Mouse (Mus musculus) right cerebral cortex, postnatal 14 days (tissue): ENCODE results near the gene Zmynd11.

Experiments
- DNase-seq: peaks from one replicate; pipeline ENCODE4 v3.0.0; 2022

Gene Zmynd11

GRCm38 (mm10) chr13:9712971-9713370 lies 52.2 kb downstream of the Zmynd11 start:
- DNase-seq: no peak

DNA sequence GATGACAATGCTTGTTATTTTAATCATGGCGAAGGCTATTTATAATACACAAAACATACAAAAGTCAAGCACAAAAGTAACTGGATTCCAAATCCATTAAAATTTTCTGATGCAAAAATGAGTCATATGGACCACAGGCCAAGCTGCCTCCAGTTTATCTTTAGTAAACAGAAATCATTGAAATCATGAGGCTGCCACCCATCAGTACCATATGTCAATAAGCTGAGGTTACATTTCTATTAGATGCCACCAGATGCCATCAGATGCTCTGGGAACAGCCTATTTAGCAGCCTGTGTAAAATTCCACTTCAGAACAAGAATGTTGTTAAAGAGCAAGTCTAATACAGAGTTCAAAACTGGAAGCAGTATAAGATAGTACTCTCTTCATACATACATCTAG lies 52.7 kb downstream of the Zmynd11 start:
- no peak for DNase-seq

DNA sequence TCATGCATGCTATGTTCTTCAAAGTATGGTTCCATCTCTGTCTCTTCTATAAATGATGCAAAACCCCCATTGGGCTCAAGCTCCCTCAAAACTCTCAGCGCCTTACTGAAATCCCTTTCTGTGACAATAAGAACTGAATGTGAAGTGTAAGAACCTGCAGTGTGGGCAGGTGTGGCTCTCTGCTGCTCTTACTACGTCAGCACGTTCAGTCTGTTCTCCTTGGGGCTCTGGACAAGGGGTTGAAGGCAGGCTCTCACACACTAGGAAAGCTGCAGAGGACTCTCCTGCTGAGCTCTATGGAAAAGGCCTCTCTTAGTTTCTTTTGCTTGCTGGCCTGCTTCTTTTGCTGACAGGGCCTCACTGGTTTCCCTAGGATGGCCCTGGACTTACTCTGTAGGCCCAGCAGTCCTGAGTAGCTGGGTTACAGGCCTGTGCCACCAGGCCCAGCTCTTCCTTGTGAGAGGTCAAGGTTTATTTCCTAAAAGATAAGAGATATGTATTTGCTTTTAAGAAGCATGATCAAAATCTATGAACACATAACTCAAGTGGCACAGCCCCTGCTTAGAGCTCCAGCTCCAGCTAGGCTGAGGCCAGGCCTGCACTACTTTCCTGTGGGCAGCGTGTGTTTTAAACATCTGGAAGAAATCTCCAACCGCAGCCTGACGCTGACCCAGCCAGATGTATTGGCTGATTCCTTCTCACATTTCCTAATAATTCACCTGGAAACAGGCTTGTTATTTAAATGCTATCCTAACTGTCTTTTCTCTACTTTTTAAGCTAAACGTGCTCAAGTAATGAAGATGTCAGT lies 56.5 kb downstream of the Zmynd11 start:
- no peak for DNase-seq

GRCm38 (mm10) chr13:9706720-9707119 lies 58.4 kb downstream of the Zmynd11 start:
- DNase-seq: no peak

DNA sequence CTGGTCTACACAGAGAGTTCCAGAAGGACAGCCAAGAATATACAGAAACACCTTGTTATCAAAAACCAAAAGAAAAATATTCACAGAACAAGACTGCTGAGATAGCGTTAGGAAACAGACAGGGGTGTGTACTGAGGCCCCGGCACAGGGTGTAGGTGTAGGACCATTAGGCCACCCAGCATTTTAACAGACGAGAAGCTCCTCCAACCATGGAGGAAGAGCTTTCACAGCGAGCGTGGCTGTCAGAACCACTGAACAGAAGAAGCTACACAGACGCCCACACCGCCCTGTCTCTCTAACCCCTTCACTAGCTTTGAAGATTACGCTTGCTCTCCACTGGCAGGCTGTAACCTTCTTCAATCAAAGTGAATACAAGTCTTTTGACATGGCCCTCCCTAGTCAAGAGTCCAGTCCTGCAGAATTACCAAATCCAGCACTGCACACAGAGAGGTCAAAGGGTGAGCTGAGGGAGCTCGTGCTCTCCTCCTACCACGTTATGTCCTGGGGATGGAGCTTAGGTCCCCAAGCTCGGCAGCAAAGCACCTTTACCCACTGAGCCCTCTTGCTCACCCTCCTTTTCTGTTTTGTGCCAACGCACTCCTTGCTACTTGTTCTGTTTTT lies 62.4 kb downstream of the Zmynd11 start:
- no peak for DNase-seq

- no peak for DNase-seq
Observed at GRCm38 (mm10) chr13:9697340-9697739, 67.8 kb downstream of the Zmynd11 start.

DNA sequence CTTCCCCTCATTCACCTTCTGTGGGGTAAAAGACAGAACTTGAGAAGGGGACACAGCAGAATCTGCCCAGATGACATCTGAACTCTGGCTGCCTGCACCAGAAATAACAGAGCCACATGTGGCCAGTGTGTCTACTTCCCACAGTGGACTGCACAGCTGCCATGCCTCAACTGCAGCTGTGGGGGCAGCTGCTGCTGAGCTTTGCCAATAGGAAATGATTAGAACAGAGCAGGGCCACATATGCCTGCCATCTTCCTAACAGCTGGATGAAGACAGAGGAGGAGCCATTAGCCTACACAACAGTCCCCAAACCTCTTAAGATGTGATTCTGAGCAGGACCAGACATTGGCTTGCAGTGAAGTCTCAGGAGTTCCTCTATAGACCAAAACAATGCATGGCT lies 69.3 kb downstream of the Zmynd11 start:
- no peak for DNase-seq

GRCm38 (mm10) chr13:9695403-9695802 lies 69.7 kb downstream of the Zmynd11 start:
- DNase-seq: no peak

GRCm38 (mm10) chr13:9694651-9695050 lies 70.5 kb downstream of the Zmynd11 start:
- DNase-seq: no peak

- no peak for DNase-seq
Observed at GRCm38 (mm10) chr13:9692876-9693275, 72.3 kb downstream of the Zmynd11 start.

GRCm38 (mm10) chr13:9689366-9689765 lies 75.8 kb downstream of the Zmynd11 start:
- DNase-seq: no peak

DNA sequence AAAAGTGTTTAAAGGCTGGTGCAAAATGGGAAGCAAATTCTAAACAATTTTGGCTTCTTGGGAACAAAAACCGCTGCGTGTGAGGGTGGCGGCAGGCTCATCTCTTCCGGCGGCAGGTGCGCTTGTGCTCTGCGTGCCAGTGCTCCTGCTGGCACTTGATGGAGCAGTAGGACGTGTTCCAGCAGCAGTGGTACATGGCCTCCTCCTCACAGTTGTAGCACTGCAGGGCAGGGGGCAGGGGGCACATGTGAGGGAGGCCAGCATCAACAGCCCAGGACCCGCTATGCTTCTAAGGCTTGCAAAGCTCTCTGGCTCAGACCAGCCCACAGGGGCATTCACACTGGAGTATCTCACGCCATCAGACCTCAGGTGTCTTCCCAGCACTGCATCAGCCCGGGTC lies 78.4 kb downstream of the Zmynd11 start:
- no peak for DNase-seq

- DNase-seq: no peak
Observed at GRCm38 (mm10) chr13:9686261-9686660, 78.9 kb downstream of the Zmynd11 start.

DNA sequence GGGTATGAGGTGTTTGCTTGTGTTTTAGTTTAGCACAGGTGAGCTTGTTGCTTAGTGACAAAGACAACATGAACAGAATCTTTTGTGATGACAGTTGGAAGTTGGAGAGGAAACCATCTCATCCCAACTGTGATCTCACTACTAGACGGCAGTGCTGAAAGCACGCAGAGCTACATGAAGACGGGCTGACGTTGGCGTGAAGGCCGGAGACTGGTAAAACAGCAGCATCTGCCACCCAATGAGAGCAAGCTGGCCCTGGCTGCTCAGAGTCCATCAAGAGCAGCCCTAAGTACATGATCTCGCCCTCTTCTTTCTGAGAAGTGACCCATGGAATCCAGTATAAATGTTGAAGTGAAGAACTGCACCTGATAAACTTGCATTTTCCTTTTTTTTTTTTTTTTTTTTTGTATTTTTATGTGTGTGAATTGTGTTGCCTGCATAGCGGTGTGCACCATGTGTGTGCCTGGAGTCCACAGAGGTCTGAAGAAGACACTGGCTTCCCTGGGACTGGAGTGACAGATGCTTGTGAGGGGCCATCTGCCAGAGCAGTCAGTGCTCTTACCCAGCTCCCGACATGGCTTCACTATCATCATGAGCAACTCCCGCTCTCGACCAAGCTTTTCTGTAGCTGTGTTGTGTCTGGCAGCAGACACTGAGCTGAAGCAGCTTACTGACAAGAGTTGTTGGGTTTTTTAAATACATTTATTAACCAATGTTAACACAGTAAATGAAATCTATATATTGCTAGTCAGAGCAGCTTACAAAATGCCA lies 80.8 kb downstream of the Zmynd11 start:
- DNase-seq: no peak

DNA sequence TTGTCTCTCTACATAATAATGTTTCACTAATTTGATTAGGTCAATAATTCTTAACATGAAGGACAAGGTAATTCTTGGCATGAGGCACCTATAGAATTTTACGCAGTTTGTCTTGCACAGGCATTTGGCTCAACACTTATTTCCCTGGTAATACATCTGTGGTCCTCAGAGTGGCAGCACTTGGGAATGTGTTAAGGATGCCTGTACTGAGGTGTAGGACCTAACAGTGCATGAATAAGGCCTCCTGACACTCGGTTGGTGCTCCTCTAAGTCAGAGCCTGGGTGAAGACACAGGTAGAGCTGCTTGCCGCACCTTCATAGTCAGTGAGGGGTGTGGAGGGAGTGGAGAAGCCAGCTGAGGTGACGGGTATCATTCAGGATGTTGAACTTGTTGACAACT lies 81.8 kb downstream of the Zmynd11 start:
- no peak for DNase-seq

DNA sequence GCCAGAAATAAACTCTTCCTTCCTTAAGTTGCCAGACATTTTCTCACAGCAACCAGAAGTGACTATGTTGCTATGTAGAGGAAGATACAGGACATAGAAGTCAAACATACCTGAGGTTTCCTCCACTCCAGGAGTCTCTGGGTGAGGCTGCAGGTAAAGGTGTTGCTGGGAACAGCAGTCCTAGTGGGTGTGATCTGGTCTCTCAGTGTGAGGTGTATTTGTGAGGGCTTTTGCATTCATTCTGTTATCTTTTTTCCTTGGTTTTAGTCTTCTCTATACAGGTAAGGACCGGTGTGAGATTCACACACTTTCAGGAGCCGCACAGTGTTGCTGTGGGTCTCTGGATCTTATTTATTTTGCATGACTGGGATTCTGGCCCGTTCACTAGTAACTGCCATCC lies 83.6 kb downstream of the Zmynd11 start:
- no peak for DNase-seq

DNA sequence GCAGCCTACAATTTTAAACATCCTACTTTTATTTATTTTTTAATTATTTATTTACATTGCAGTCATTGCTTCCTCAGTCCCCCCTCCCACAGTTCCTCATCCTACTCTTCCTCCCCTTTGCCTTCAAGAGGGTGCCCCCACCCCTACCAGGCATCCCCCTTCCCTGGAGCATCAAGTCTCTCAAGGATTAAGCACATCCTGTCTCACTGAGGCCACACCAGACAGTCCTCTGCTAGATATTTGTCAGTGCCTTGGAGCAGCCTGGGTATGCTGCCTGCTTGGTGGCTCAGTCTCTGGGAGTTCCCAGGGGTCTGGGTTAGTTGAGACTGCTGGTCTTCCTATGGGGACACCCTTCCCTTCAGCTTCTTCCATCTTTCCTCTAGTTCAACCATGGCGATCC lies 91.0 kb downstream of the Zmynd11 start:
- DNase-seq: no peak

DNA sequence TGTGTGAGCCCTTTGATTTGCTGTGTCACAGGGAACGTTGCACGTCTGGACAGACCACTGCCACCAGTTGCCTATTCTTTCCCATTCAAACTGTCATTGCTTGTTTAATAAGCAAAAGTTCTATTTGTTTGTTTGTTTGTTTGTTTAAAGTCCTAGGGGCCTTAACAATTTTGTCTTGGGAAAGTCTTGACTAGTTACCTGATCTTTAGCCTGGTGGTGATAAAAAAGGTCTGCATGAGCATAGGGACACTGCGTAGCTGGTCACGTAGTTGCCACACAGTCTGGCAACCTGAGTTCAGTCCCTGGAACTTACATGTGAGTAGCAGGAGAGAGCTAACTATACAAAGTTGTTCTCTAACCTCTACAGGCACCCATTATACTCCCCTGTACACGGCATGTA lies 95.9 kb downstream of the Zmynd11 start:
- DNase-seq: no peak

GRCm38 (mm10) chr13:9667954-9668496 lies 97.1 kb downstream of the Zmynd11 start:
- DNase-seq: no peak

DNA sequence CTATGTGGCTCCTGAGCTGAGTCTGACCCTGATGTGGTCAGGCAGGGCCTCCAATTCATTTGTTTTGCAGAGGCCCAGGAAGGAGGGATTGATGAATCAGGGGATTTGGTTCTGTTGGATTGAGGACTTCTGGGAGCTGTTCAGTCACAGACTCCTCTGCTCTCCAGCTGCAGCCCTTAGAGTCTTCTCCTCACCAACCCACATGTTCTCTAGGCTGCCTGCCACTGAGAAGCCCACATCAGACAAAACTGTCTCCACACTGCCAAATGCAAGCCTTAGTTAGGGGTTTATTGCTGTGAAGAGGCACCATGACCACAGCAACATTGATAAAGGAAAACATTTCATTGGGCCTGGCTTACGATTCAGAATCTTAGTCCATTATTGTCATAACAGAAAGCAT lies 101.5 kb downstream of the Zmynd11 start:
- no peak for DNase-seq

GRCm38 (mm10) chr13:9660711-9661110 lies 104.4 kb downstream of the Zmynd11 start:
- no peak for DNase-seq

- no peak for DNase-seq
Observed at GRCm38 (mm10) chr13:9656613-9657012, 108.5 kb downstream of the Zmynd11 start.

DNA sequence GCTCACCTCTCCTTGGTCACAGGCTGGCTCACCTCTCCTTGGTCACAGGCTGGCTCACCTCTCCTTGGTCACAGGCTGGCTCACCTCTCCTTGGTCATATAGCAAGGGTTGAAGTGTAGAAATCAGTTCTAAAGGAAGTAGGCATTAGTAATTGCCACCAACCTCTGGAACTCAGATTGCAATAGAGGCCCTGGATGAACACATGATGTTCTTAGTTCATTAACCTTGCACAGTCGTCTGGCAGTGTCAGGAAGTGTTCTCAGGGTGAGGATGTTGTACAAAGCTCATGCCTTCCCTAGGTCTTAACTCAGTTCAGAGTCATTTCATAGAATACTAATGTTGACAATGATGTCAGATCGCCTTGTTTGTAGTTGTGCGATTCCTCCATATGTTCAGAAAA lies 112.1 kb downstream of the Zmynd11 start:
- DNase-seq: no peak

- DNase-seq: no peak
Observed at GRCm38 (mm10) chr13:9650580-9650979, 114.5 kb downstream of the Zmynd11 start.
